Mouse (Mus musculus): ENCODE data around the gene Oxnad1. TPM values are rescaled to one million over a fixed set of nuclear protein-coding genes. Genes with fewer than 3 reads are reported as not detected.
A peak's percentile ranks its signal among the peaks of the same experiment; 100 is the strongest.
"Not testable (repeated sequence)": the region's sequence is repeated elsewhere in the genome, so short reads cannot be mapped to it uniquely, and the experiment has no call there.

Gene Oxnad1
- polyA plus RNA-seq, 1 experiment from 2014 or later, result 13.0 TPM

- no peak overlapping the region for H3K4me3 ChIP-seq (ENCODE audit: low read depth, low read length)
- no peak overlapping the region for H3K27ac ChIP-seq (ENCODE audit: low read length)
- no peak overlapping the region for H3K4me2 ChIP-seq (ENCODE audit: low read depth, low read length)
- H3K9me3 ChIP-seq (replicated peaks; ENCODE audit: control insufficient read depth, low read length), result no peaks in the 10 kb centered on the region
- peak; percentile 70; the same call in 1 of the 2 replicates for ATAC-seq (ENCODE audit: low read depth)
- H3K36me3 ChIP-seq (ENCODE audit: control insufficient read depth, insufficient read depth), result no peaks in the 10 kb centered on the region
- 14% methylated on average over 2 of the region's 2 CpGs for WGBS (ENCODE audit: insufficient replicate concordance)
- no peaks in the 10 kb centered on the region; the same call in 1 of the 2 replicates for H3K27me3 ChIP-seq (ENCODE audit: control insufficient read depth, insufficient read depth, low read depth, low read length)
- no peak overlapping the region for H3K9ac ChIP-seq (ENCODE audit: low read depth, low read length)
- H3K4me1 ChIP-seq (ENCODE audit: control insufficient read depth, low read depth, low read length), result no peaks in the 10 kb centered on the region
Observed at GRCm38 (mm10) chr14:32121920-32122315, 36.7 kb downstream of the Oxnad1 start.

GRCm38 (mm10) chr14:32124261-32124660, 39.1 kb downstream of the Oxnad1 start:
- WGBS (ENCODE audit: insufficient replicate concordance), result 70% methylated on average over 3 of the region's 3 CpGs
- Histone ChIP-seq H3K9me3 (replicated peaks; ENCODE audit: control insufficient read depth, low read length) (no peaks in the 10 kb centered on the region), H3K4me2 (ENCODE audit: low read depth, low read length) (no peak overlapping the region), H3K36me3 (ENCODE audit: control insufficient read depth, insufficient read depth) (no peaks in the 10 kb centered on the region), H3K4me1 (ENCODE audit: control insufficient read depth, low read depth, low read length) (no peaks in the 10 kb centered on the region), H3K4me3 (ENCODE audit: low read depth, low read length) (no peak overlapping the region), H3K27ac (ENCODE audit: low read length) (no peak overlapping the region), H3K9ac (ENCODE audit: low read depth, low read length) (no peak overlapping the region), H3K27me3 (ENCODE audit: control insufficient read depth, insufficient read depth, low read depth, low read length) (no peaks in the 10 kb centered on the region; the same call in 1 of the 2 replicates)
- ATAC-seq (ENCODE audit: low read depth), result no peak

- not testable (repeated sequence) for H3K27me3 ChIP-seq (ENCODE audit: control insufficient read depth, insufficient read depth, low read depth, low read length); H3K4me2 ChIP-seq (ENCODE audit: low read depth, low read length); H3K36me3 ChIP-seq (ENCODE audit: control insufficient read depth, insufficient read depth); H3K4me1 ChIP-seq (ENCODE audit: control insufficient read depth, low read depth, low read length); H3K27ac ChIP-seq (ENCODE audit: low read length); ATAC-seq (ENCODE audit: low read depth); H3K9me3 ChIP-seq (replicated peaks; ENCODE audit: control insufficient read depth, low read length); H3K9ac ChIP-seq (ENCODE audit: low read depth, low read length); H3K4me3 ChIP-seq (ENCODE audit: low read depth, low read length)
- WGBS (ENCODE audit: insufficient replicate concordance), result 59% methylated on average over 5 of the region's 5 CpGs
Observed at GRCm38 (mm10) chr14:32125256-32125655, 40.1 kb downstream of the Oxnad1 start.

GRCm38 (mm10) chr14:32128409-32128808, 43.2 kb downstream of the Oxnad1 start:
- Histone ChIP-seq H3K4me2 (ENCODE audit: low read depth, low read length) (no peak overlapping the region), H3K4me1 (ENCODE audit: control insufficient read depth, low read depth, low read length) (peaks cover 11% of the 10 kb centered on the region), H3K27me3 (ENCODE audit: control insufficient read depth, insufficient read depth, low read depth, low read length) (no peaks in the 10 kb centered on the region; the same call in 1 of the 2 replicates), H3K9ac (ENCODE audit: low read depth, low read length) (no peak overlapping the region), H3K27ac (ENCODE audit: low read length) (no peak overlapping the region), H3K4me3 (ENCODE audit: low read depth, low read length) (no peak overlapping the region), H3K9me3 (replicated peaks; ENCODE audit: control insufficient read depth, low read length) (no peaks in the 10 kb centered on the region), H3K36me3 (ENCODE audit: control insufficient read depth, insufficient read depth) (no peaks in the 10 kb centered on the region)
- peak; percentile 42; the same call in 1 of the 2 replicates for ATAC-seq (ENCODE audit: low read depth)
- 48% methylated on average over 5 of the region's 5 CpGs for WGBS (ENCODE audit: insufficient replicate concordance)

- ATAC-seq (ENCODE audit: low read depth), result peak; percentile 86
- peak overlapping the region; percentile 63 for H3K27ac ChIP-seq (ENCODE audit: low read length)
- H3K4me2 ChIP-seq (ENCODE audit: low read depth, low read length), result peak overlapping the region; percentile 14
- no peaks in the 10 kb centered on the region for H3K36me3 ChIP-seq (ENCODE audit: control insufficient read depth, insufficient read depth)
- no peak overlapping the region for H3K9ac ChIP-seq (ENCODE audit: low read depth, low read length)
- peaks cover 39% of the 10 kb centered on the region for H3K4me1 ChIP-seq (ENCODE audit: control insufficient read depth, low read depth, low read length)
- WGBS (ENCODE audit: insufficient replicate concordance), result 10% methylated on average over 4 of the region's 4 CpGs
- H3K4me3 ChIP-seq (ENCODE audit: low read depth, low read length), result no peak overlapping the region
- no peaks in the 10 kb centered on the region for H3K9me3 ChIP-seq (replicated peaks; ENCODE audit: control insufficient read depth, low read length)
- H3K27me3 ChIP-seq (ENCODE audit: control insufficient read depth, insufficient read depth, low read depth, low read length), result no peaks in the 10 kb centered on the region
Observed at GRCm38 (mm10) chr14:32131836-32132235, 46.7 kb downstream of the Oxnad1 start.

GRCm38 (mm10) chr14:32134293-32134692, 49.1 kb downstream of the Oxnad1 start:
- WGBS (ENCODE audit: insufficient replicate concordance), result 19% methylated on average over 2 of the region's 2 CpGs
- no peaks in the 10 kb centered on the region for H3K27me3 ChIP-seq (ENCODE audit: control insufficient read depth, insufficient read depth, low read depth, low read length)
- H3K36me3 ChIP-seq (ENCODE audit: control insufficient read depth, insufficient read depth), result no peaks in the 10 kb centered on the region
- ATAC-seq (ENCODE audit: low read depth), result peak; percentile 62
- peak overlapping the region; percentile 7 for H3K4me2 ChIP-seq (ENCODE audit: low read depth, low read length)
- 0 out of 2 replicates have a peak overlapping the region, but pooled peaks have one; percentile 6 for H3K9ac ChIP-seq (ENCODE audit: low read depth, low read length)
- no peaks in the 10 kb centered on the region for H3K9me3 ChIP-seq (replicated peaks; ENCODE audit: control insufficient read depth, low read length)
- no peak overlapping the region for H3K4me3 ChIP-seq (ENCODE audit: low read depth, low read length)
- peaks cover 39% of the 10 kb centered on the region for H3K4me1 ChIP-seq (ENCODE audit: control insufficient read depth, low read depth, low read length)
- H3K27ac ChIP-seq (ENCODE audit: low read length), result peak overlapping the region; percentile 18; the same call in 1 of the 2 replicates

- peaks cover 39% of the 10 kb centered on the region for H3K4me1 ChIP-seq (ENCODE audit: control insufficient read depth, low read depth, low read length)
- not testable (repeated sequence) for ATAC-seq (ENCODE audit: low read depth); H3K27ac ChIP-seq (ENCODE audit: low read length); H3K4me3 ChIP-seq (ENCODE audit: low read depth, low read length); H3K36me3 ChIP-seq (ENCODE audit: control insufficient read depth, insufficient read depth); H3K9ac ChIP-seq (ENCODE audit: low read depth, low read length); H3K9me3 ChIP-seq (replicated peaks; ENCODE audit: control insufficient read depth, low read length); H3K4me2 ChIP-seq (ENCODE audit: low read depth, low read length); H3K27me3 ChIP-seq (ENCODE audit: control insufficient read depth, insufficient read depth, low read depth, low read length)
- 15% methylated on average over 3 of the region's 3 CpGs for WGBS (ENCODE audit: insufficient replicate concordance)
Observed at GRCm38 (mm10) chr14:32136467-32136866, 51.3 kb downstream of the Oxnad1 start.

- H3K27ac ChIP-seq (ENCODE audit: low read length), result no peak overlapping the region
- no peak for ATAC-seq (ENCODE audit: low read depth)
- H3K4me3 ChIP-seq (ENCODE audit: low read depth, low read length), result no peak overlapping the region
- 45% methylated on average over 5 of the region's 5 CpGs for WGBS (ENCODE audit: insufficient replicate concordance)
- H3K9ac ChIP-seq (ENCODE audit: low read depth, low read length), result no peak overlapping the region
- H3K36me3 ChIP-seq (ENCODE audit: control insufficient read depth, insufficient read depth), result no peaks in the 10 kb centered on the region
- H3K4me1 ChIP-seq (ENCODE audit: control insufficient read depth, low read depth, low read length), result peaks cover 14% of the 10 kb centered on the region
- no peak overlapping the region for H3K4me2 ChIP-seq (ENCODE audit: low read depth, low read length)
- no peaks in the 10 kb centered on the region for H3K27me3 ChIP-seq (ENCODE audit: control insufficient read depth, insufficient read depth, low read depth, low read length)
- no peaks in the 10 kb centered on the region for H3K9me3 ChIP-seq (replicated peaks; ENCODE audit: control insufficient read depth, low read length)
Observed at GRCm38 (mm10) chr14:32140359-32140965, 55.3 kb downstream of the Oxnad1 start.

- H3K27ac ChIP-seq (ENCODE audit: low read length), result no peak within 1 kb of the TSS
- no peak within 1 kb of the TSS for H3K9ac ChIP-seq (ENCODE audit: low read depth, low read length)
- peaks cover 14% of the 10 kb centered on the region for H3K4me1 ChIP-seq (ENCODE audit: control insufficient read depth, low read depth, low read length)
- no peaks in the 10 kb centered on the region for H3K9me3 ChIP-seq (replicated peaks; ENCODE audit: control insufficient read depth, low read length)
- H3K4me3 ChIP-seq (ENCODE audit: low read depth, low read length), result no peak within 1 kb of the TSS
- no peaks in the 10 kb centered on the region for H3K36me3 ChIP-seq (ENCODE audit: control insufficient read depth, insufficient read depth)
- no peak for ATAC-seq (ENCODE audit: low read depth)
- 76% methylated on average over 5 of the region's 5 CpGs for WGBS (ENCODE audit: insufficient replicate concordance)
- no peak within 1 kb of the TSS for H3K4me2 ChIP-seq (ENCODE audit: low read depth, low read length)
- no peaks in the 10 kb centered on the region for H3K27me3 ChIP-seq (ENCODE audit: control insufficient read depth, insufficient read depth, low read depth, low read length)
Observed at GRCm38 (mm10) chr14:32141723-32142122, 56.5 kb downstream of the Oxnad1 start, which contains the start of gene Msmb. TSS of gene Msmb (plus strand) at chr14:32142023.
